Mouse (Mus musculus): ENCODE measurements around the gene Lhx8.
A peak's percentile ranks its signal among the peaks of the same experiment; 100 is the strongest.

Gene Lhx8

DNA sequence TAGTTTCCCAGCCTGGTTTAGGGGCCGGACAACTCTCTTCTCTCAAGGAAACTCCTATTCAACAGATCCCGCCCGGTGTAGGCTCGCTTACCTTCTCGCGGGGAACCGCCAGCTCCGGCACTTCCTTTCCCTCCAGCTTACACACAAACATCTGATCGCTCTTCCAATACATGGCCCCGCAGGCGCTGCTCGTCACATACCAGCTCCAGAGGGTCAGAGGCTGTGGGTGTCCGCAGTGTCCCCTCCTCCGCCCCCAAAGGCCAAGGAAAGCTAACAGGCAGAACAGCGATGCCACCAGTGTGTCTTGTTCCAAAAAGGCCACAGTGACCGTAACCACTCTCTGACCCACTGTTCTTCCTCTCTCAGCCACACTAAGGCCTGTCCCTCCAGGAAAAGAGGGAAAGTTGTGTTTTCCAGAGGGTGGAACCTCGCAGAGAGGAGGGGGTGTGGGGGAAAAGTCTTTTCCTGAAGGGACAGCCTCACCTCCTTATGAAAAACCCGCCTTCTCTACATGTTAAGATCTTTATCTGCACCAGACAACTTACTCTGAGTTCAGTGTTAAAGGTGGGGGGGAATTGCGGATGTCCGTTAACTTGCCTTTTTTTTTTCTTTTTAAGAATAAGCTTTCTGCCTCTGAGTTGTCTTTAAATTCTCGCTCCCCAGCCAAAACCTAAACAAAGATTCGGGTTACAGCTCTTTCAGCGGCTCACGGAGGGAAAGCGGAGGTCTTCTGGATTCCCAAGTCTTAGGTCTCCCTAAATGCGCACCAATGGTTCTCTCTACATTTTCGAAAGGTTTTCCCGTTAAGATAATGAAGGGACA is at the start of gene Lhx8:
Lhx8 (minus strand) TSS at position 479 of the 822 bp plus-strand sequence.
- no peak for DNase-seq (ENCODE audit: low read depth, low spot score)

DNA sequence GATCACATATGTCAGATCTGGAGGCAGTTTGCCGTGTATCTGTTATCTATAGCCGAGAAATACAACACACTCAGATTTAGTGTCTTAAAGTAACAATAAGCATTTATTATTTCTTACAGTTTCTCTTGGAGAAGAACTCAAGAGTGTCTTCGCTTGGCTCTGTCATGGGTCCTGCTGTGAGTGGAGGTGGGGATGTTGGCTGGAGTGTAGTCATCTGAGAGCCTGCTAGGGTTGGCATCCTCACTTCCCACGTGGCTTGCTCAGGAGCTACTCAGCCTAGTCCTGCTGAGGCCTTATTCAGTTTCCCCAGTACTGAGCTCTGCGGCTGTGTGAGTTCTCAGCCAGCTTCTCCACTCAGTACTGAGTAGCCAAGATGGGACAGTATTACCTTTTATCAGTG is 43.1 kb upstream of the Lhx8 start:
- no peak for DNase-seq (ENCODE audit: low read depth, low spot score)

DNA sequence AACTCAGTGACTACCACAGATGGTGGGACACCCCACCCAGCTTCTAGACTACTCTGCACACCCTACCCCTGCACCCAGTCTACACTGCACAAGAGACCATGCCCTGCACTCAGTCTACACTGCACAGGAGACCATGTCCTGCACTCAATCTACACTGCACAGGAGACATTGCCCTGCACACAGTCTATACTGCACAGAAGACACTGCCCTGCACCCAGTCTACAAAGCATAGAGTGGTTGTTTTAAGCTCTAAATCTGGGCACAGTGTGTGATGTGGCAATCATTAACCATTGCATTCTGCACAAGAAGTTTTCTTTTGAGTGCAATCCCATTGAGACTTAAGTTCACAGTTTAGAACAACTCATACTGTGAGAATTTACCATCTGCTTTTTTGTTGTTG is 42.2 kb upstream of the Lhx8 start:
- DNase-seq (ENCODE audit: low read depth, low spot score), result no peak

DNA sequence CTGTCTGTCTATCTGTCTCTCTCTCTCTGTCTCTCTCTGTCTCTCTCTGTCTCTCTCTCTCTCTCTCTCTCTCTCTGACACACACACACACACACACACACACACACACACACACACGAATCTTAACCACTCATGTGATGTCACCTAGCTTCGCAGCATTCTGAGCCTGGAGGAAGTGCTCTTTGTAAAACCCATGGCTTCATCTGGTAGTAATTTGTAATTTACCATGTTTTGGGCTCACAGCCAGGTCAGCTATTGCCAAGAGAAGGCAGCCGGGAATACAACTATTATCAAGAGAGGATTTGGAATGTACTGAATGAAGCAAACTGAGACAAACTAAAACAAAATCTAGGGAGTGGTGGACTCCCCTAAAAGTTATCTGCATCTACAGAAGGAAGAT is 36.9 kb upstream of the Lhx8 start:
- DNase-seq (ENCODE audit: low read depth, low spot score), result peak; percentile 49

DNA sequence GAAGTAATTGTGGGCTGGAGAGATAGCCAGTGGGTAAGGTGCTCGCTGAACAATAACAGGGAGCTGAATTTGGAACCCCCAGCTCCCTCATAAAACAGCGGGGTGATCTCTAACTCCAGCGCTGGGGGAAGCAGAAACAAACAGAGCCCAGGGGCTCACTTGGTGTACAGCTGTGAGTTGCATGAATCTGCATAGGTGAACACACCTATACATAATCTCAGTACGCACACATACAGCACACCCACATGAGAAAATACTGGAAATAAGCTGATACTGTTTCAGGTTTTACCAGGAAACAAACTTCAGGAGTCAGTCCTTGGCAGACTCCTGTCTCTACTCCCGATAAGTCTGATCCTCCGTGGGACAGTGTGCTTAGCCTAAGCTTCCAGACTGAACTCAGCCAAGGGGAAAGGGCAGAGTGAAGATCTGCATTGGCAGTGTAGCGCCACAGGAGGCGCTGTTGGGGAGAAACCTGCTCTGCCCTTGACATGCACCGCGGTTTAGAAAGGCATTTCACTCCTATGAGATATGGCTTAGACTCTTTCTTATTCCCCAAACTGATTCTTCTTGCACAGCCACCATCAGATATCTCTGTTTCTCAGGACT is 34.2 kb upstream of the Lhx8 start:
- DNase-seq (ENCODE audit: low read depth, low spot score), result no peak

DNA sequence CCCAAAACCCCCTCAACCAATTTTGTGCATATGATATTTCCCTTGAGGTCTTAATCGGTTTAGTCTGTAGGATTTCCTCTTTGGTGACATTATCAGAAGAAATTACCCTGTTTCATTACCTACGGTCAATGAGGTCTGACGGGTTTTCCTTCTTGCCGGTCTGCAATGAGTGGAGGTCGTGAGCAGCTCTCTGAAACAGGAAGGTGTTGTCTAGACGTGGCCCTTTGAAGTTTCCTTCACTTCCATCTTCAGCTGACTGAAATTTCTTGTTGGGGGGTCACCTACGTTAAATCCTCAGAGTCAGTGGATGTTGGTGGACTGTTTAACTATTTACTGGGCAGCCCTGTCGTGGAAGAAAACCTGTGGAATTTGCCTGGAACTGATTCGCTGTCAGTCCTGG is 33.0 kb upstream of the Lhx8 start:
- no peak for DNase-seq (ENCODE audit: low read depth, low spot score)

DNA sequence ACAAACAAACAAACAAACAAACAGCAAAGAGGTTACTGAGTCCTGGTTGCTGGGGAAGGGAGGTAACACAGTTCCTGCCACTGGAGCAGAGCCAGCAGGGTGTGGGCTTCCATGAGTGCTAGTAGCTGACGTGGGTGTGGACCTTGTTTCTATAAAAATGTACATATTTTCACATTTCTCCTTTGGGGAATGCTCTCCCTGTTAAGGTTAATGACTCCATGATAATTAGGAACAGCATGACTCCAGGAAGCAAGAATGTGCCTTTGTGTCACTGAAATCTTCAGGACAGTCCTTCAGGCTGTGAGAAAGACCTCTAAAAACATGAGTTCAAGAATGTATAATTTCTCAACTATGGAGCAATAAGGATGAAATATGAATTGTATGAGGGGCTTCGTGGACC is 28.8 kb upstream of the Lhx8 start:
- no peak for DNase-seq (ENCODE audit: low read depth, low spot score)

DNA sequence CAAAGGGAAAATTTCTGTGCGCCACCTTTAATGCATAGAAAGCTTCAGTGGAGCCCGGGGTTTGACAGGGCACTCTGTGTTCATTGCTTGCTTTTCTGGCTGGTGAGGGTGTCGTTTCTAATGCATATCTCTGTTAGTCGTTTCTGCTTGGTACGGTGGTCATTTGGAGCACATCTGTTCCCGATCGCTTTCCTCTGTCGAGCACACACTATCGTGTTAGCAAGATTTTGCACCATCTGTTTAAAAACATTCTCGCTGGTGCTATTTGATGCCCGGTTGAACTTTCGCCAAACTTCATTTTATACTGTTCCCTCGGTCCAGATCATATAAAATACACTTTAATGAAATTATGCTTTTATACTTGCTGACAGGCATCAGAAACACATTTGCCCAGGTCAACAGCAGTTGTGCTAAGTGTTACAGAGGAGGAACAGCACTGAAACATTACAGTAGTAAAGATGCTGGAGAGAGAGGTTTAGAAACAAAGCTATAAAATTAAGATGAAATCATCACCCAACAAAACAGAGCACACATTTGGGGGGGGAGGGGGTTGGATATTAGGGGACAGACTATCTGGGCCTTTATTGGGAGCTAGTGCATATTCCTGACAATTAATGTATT is 9.9 kb upstream of the Lhx8 start:
- DNase-seq (ENCODE audit: low read depth, low spot score), result no peak

DNA sequence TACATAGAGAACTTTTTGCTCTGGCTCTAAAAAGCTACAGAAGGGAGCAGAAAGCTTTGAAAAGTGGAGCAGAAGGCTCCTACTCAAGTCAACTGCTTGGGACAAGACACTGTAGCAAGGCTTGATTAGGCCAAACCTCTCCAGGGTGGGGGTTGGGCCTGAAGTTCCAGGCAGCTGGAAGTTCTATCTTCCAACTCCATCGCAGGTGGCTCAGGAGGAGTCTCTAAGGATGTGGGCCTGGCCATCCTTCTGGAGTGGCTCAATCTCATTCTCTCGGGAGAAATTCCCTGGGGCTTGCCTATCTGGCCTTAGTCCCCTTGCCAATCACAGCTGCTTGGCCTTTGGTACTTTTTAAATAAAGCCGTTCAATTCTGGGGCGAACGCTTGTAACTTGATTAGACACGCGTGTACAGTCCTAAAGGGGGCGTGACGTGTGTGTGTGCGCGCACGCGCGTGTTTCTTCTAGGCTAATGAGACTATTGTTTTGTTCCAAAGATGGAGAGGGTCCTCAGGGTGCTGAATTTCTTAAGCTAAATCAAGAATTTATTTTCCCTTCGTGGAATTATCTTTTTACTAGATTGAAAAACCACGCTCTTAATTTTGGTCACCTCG is 9.3 kb upstream of the Lhx8 start:
- no peak for DNase-seq (ENCODE audit: low read depth, low spot score)

DNA sequence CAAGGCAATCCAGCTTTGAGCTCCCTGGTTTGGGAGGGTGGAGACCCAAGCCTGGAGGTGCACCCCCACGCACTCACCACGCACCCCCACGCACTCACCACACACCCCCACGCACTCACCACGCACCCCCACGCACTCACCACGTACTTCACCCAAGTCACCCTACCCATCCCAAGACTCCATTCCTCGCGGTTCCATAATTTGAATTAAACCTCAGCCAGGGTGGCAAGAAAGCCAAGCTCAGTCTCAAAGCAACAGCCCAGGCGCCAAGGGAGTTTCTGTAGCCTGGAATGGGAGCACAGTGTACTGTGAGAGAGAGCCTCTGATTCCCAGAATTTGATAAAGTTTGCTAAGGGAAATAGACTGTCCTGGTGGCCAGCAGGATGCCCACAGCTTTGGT is 4.3 kb upstream of the Lhx8 start:
- no peak for DNase-seq (ENCODE audit: low read depth, low spot score)

DNA sequence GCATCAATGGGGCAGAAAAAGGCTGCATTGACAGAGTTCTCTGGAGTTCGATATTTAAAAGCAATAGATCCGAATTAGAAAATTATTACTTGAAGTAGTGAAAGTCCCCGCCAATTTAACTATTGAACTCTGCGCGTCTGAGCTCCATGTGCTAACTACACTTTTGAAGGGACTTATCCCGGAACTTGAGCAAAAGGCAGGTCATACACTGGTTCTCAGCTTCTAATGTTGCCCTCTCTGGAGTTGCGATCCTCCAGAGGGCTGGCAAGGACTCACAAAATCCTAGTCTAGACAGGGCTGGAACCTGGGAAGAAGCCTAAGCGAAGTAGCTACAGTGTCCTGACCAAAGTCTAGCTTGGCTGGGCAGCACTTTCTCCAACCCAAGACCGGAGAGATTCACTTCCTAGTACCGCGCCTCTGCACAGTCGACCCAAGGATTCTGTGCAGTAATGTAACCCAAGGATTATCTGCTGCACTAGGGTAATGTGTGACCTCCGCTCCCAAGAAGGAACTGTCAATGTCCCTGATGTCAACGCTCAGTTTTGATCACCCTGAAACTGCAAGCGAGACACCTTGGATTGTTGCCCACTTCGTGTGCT is 3.0 kb upstream of the Lhx8 start:
- no peak for DNase-seq (ENCODE audit: low read depth, low spot score)

DNA sequence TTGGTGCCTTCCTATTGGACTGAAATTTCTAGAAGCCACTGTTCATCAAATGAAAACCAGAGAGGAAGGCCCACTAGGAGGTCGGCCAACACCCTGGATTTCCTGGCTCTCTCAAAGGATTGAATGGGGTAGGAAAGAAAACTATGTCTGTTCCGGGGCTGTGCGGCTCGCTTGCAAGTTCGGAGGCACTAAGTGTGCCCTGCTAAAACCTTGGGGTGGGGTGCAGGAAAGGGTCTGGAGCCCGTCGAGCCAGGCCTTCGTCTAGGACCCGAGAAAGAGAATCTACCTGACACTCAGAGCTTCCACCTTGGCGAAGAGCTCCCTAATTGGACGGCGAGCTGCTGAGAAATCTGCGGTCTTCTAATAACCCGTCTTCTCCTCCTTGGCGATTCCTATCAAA is 2.5 kb upstream of the Lhx8 start:
- no peak for DNase-seq (ENCODE audit: low read depth, low spot score)

DNA sequence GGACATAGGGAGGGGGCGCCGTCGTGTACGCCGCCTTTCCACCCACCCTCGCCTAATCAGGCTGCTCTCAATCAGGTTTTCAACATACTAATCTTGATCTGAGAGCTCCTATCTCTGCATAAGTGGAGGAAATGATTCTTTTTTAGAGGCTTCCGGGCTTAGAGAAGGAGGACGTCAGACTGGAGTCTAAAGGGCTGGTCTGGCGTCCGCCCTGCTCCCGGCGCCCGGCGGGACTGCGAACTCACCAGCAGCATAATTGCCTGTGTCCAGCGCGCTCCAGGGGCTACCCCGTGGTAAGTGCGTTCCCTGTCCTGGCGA is 1.7 kb upstream of the Lhx8 start:
- DNase-seq (ENCODE audit: low read depth, low spot score), result no peak

DNA sequence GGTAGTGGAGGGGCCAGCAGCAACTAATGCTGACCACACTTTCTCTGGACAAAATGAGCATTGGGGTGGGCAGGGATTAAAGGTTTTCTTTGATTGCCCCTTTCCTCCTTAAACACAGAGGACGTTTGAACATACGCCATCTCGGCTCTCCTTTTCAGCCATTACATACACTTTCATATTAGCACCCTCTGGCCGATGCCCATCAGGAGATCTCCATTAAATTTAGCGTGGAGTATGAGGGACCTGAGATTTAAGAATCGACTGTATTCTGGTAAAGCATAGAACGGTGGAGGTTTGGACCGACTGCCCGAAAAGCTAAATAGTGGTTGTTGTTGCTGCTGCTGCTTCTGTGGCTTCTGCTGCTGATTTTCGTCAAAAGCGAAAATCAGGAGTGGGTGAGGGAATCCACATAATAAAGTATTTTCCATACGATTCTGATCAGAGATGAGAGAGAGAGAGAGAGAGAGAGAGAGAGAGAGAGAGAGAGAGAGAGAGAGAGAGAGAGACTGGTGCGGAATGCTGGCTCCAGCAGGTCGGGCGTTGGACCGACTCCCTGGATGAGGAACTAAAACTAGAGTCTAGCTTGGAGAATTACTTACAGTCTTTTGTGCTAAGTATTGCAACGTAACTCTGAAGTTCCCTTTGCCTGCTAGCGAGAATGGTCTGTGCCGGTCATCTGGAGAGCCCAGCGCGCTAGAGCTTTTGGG is 1.2 kb upstream of the Lhx8 start:
- no peak for DNase-seq (ENCODE audit: low read depth, low spot score)

DNA sequence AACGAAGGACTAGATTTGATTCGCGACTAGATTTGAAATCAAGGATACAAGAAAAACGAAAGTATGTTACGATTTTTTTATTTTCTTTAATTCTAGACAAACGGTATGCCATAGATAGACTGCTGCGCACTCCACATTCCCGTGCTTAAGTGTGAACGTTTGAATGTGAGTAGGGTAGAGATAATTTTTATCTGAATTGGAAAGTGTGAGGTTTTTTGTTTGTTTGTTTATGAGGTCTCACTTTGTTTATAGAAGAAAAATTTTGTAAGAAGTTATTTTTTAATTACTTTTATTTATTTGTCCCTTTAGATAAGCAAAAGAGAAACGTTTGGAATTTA is 513 bp upstream of the Lhx8 start:
- no peak for DNase-seq (ENCODE audit: low read depth, low spot score)

DNA sequence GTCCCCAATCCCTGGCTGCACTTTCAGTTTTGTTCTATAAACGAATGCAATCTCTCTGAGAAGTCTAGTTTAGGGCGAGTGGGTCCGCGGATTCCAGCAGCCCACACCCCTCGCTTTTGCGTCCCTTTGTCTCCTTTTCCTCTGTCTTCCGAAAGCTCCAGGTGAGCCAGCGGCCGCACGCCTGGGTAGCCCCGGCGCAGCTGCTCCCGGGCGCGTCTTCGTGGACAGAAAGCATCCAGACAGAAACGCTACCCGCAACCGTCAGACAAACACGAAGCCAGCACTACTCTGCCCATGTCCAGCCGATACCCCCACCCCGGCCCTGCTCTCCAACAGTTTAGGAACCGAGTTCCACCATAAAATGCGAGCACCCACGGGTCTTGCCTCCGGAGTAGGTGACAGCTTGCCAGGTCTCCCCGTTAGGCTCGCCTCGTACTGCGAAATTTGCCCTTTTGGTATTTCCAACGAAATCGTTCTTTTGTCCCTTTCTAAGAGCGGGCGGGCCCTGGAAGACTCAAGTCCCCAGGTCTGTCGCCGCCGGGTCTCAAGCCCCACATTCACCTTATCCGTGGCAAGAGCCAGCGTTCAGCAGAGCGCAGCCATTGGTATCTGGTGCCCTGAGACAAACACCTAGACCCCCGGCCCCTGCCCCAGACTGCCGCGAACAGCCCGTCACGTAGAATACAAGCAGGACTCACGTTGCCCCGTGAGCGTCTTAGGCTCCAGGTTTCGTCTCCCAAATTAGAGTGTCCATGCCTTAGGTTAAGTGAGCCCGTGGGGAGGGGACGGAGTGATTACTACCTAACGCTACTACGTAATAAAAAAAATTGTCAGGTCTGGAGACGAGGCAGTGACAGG is 907 bp downstream of the Lhx8 start:
- no peak for DNase-seq (ENCODE audit: low read depth, low spot score)

DNA sequence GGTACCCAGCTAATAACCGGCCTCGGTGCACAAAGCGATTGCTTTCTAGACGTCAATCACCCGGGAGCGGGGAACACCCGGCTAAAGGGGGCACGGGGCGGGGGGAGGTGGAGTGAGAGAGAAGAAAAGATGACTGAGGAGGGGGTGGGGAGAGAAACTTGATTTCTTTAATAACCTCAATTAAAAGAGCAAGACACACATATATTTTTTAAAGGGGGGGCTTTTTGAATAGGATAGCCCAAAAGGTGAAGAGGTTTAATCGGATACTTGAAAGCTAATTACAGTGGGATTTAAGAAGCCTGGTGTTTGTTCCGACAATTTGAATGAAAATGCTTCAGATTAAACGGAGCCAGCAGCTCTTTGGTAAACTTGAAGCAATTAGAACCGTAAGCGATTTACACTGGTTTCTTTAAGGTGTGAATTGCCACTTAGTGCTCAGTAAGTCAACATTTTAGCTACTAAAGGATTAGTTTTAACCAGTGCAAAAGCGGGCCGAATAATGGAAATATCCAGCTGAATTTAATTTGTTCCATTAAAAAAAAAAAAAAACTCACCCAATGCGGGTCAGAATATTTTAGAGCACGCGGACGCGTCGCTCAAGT is 1.6 kb downstream of the Lhx8 start:
- DNase-seq (ENCODE audit: low read depth, low spot score), result no peak

DNA sequence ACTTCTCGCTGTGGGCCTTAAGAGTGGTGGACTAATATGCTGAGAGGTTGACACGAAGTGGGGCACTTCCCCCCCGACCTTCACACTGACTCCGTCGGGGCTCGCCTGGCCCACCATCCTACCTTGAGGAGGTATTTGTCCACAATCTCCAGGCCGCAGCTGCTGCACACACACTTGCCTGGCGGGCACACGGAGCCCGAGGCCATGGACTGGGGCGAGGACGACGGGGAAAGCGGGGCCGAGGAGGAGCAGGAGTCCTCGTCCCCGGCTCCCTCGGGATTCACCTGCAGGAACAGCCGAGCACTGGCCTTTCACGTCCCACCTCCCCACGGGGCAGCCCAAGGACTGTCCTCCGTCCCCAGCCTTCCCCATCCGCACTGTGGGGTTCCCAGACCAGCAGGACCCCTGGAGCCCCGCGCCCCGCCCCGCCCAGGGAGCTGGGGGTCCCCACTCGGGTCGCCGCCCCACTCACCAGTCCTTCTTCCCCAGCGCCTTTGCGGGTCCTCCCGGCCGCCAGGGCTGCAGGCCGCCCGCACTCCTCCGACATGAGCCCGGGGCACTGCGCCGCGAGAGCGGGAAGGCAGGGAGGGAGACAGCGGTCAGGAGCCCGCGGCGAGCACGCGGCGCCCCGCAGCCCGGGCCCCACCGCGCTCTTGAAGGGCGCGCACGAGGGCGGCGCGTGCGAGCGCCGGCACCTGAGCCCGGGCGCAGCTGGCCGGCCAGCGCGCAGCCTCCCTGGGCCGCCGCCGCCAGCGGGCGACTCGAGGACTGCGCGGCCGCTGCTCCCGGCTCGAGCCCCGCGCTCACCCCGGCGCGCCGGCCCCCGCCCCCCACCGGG is 2.4 kb downstream of the Lhx8 start:
- DNase-seq (ENCODE audit: low read depth, low spot score), result no peak

DNA sequence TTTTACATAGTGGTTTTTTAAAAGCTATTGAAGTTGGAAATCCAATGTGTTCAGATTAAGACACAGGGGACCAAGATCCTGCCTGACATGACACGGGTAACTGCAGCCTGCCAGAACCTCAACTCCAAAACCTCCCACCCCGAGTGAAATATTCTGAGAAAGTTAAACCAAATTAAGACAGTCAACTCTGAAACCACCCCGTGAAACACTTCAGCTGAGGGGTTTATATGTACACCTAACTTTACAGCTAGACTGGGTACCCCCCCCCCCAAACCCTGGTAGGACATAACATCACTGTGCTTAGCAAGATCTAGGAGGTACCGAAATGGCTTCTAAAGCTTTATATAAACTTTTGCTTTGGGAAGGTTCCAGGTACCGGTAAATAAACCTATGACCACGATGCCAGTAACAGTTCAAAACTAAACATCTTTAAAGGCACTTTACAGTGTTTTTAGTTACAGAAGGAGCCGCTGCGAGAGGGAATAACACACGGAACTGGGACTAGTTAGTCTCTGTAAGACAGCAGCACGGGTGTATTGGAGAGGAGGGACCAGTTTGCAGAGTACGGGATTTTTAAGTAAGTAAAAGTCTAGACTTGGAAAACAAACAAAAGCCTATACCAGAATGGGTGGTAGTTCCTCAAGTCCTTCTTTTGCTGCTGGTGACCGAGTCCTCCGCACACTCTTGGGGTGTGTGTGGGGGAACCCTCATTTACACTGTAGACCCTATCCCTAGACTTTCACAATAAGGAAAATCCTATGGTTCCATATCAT is 3.2 kb downstream of the Lhx8 start:
- no peak for DNase-seq (ENCODE audit: low read depth, low spot score)
